Mouse (Mus musculus) brain, adult 10 weeks (tissue): Measurements from ENCODE around the gene Slco3a1. TPM values are rescaled to one million over a fixed set of nuclear protein-coding genes. Genes with fewer than 3 reads are reported as not detected.

ENCODE experiments used
- polyA plus RNA-seq: library from polyadenylated mRNA; stranded (reverse); fragments of 350-450 nt; fragmentation: Illumina TruSeq; extraction: RNeasy Lipid Tissue Mini Kit (QIAGEN cat#74804); gene quantifications from one replicate; pipeline ENCODE4 v1.2.3, GENCODE M21; 2015; ENCODE audit warnings: low read depth, low replicate concordance

The Slco3a1 gene
- 28.2 TPM for polyA plus RNA-seq

DNA sequence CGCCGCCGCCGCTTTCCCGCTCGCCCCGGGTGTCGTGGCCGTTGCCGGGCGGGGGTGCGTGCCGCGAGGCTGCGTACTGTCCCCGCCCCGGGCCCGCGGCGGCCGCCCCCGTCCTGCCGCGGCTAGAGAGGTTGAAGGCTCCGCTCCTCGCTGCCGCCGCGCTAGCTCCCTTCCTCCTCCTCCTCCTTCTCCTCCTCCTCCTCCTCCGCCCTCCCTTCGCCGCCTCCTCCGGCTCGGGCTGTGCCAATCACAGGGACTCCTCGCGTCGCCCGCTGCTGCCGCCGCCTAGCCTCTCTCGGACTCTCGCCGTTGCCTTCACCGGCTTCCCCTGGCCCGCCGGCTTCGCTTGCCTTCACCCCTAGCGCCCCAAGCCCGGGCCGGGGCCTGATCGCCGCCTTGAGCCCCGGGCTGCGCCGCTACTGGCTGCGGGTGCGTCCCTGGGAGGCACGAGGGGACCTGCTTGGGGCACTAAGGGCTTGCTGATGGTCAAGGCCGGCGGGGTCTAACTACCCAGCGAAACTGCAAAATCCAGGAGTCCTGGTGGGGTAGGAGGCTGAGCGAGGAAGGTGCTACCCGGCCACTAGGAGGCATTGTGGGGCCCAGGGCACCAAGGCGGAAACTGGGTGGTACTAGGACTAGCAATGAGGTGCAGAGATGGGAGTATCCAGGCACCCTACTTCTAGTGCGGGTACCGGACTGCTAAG, at the start of gene Slco3a1:
Gene Slco3a1, minus strand, starts transcription at position 173 of the 704 bp plus-strand sequence.

